ENCODE assay signal across 1 mouse cellular context in genomic region chr17:75812163-75812562, GRCm38 (mm10).
TF ChIP-seq lines count a peak whose summit lies in the region.

No protein-coding gene starts in this region.

TF ChIP-seq in MEL, 35 proteins besides CTCF, POLR2A, EP300 and RAD21 (continued from another document):
- no peak for TF ChIP-seq ZC3H11A (IDR thresholded peaks at IDR 0.05; ENCODE audit: low read depth, low read length)
- no peak for TF ChIP-seq GABPA (IDR thresholded peaks at IDR 0.05; ENCODE audit: low read depth, low read length)
- TF ChIP-seq ZKSCAN1 (IDR thresholded peaks at IDR 0.05; ENCODE audit: low read depth, low read length): no peak
- TF ChIP-seq USF1 (IDR thresholded peaks at IDR 0.05; ENCODE audit: low read depth, low read length): no peak
- TF ChIP-seq ELF1 (IDR thresholded peaks at IDR 0.05; ENCODE audit: low read depth, low read length): no peak
- TF ChIP-seq TBP (IDR thresholded peaks at IDR 0.05; ENCODE audit: low read depth, low read length): no peak
- TF ChIP-seq E2F4 (IDR thresholded peaks at IDR 0.05; ENCODE audit: borderline replicate concordance, low read depth, low read length): no peak
- no peak for TF ChIP-seq MYB (IDR thresholded peaks at IDR 0.05; ENCODE audit: low read depth, low read length)
- TF ChIP-seq ZNF384 (IDR thresholded peaks at IDR 0.05; ENCODE audit: low read depth, low read length): peak; percentile 92
